Mouse (Mus musculus) skeletal muscle tissue, adult 2 months (tissue): ENCODE results near the gene Cacnb2.

ENCODE experiments used
- DNase-seq: peaks from one replicate; pipeline ENCODE4 v3.0.0-alpha.2; 2012; ENCODE audit warnings: low read depth, low spot score

The Cacnb2 gene

GRCm38 (mm10) chr2:14860350-14860749 lies 257.5 kb downstream of the Cacnb2 start:
- DNase-seq: no peak

- DNase-seq: no peak
Measured at GRCm38 (mm10) chr2:14861613-14862012, 258.7 kb downstream of the Cacnb2 start.

- no peak for DNase-seq
Measured at GRCm38 (mm10) chr2:14862981-14863380, 260.1 kb downstream of the Cacnb2 start.

GRCm38 (mm10) chr2:14873116-14873515 lies 270.2 kb downstream of the Cacnb2 start:
- DNase-seq: no peak

GRCm38 (mm10) chr2:14873701-14874181 lies 270.9 kb downstream of the Cacnb2 start:
- no peak for DNase-seq

GRCm38 (mm10) chr2:14874281-14875037 lies 271.6 kb downstream of the Cacnb2 start:
- DNase-seq: no peak

- no peak for DNase-seq
Measured at GRCm38 (mm10) chr2:14875121-14875520, 272.2 kb downstream of the Cacnb2 start.

GRCm38 (mm10) chr2:14875616-14876015 lies 272.7 kb downstream of the Cacnb2 start:
- no peak for DNase-seq

GRCm38 (mm10) chr2:14878953-14879352 lies 276.1 kb downstream of the Cacnb2 start:
- DNase-seq: no peak

GRCm38 (mm10) chr2:14883460-14883859 lies 280.6 kb downstream of the Cacnb2 start:
- no peak for DNase-seq

- DNase-seq: no peak
Measured at GRCm38 (mm10) chr2:14888406-14889195, 285.7 kb downstream of the Cacnb2 start.

GRCm38 (mm10) chr2:14903837-14904236 lies 300.9 kb downstream of the Cacnb2 start:
- no peak for DNase-seq

- no peak for DNase-seq
Measured at GRCm38 (mm10) chr2:14904865-14905264, 302.0 kb downstream of the Cacnb2 start.

GRCm38 (mm10) chr2:14907124-14907925 lies 304.4 kb downstream of the Cacnb2 start:
- no peak for DNase-seq

- no peak for DNase-seq
Measured at GRCm38 (mm10) chr2:14917585-14918247, 314.8 kb downstream of the Cacnb2 start.

GRCm38 (mm10) chr2:14929866-14930265 lies 327.0 kb downstream of the Cacnb2 start:
- no peak for DNase-seq

- DNase-seq: no peak
Measured at GRCm38 (mm10) chr2:14931968-14932367, 329.1 kb downstream of the Cacnb2 start.

- peak; percentile 9 for DNase-seq
Measured at GRCm38 (mm10) chr2:14936492-14936891, 333.6 kb downstream of the Cacnb2 start.

GRCm38 (mm10) chr2:14942261-14942660 lies 339.4 kb downstream of the Cacnb2 start:
- DNase-seq: no peak

GRCm38 (mm10) chr2:14943691-14944357 lies 340.9 kb downstream of the Cacnb2 start:
- DNase-seq: no peak

- DNase-seq: no peak
Measured at GRCm38 (mm10) chr2:14953090-14953489, 350.2 kb downstream of the Cacnb2 start.
